Mouse (Mus musculus) liver, embryonic 12.5 days (tissue): ENCODE data around the gene Ptov1. TPM values are rescaled to one million over a fixed set of nuclear protein-coding genes. Genes with fewer than 3 reads are reported as not detected.

Experiments used
- ATAC-seq: fragments of 200-750 bp; cut with Nextera tagmentation; 2 replicates; pipeline ENCODE4 v1.8.0; 2017; ENCODE audit warnings: moderate number of reproducible peaks, mild to moderate bottlenecking, moderate library complexity
- H3K27ac ChIP-seq: fragments of 300-500 bp; sonication (generic); 2 replicates; pipeline ENCODE4 v1.5.1; 2016; ENCODE audit warnings: mild to moderate bottlenecking
- H3K27me3 ChIP-seq: fragments of 300-500 bp; sonication (generic); replicated peaks from 2 replicates; pipeline ENCODE4 v1.6.1; 2016; ENCODE audit warnings: mild to moderate bottlenecking, moderate library complexity
- H3K36me3 ChIP-seq: fragments of 300-500 bp; sonication (generic); 2 replicates; pipeline ENCODE4 v1.6.1; 2016; ENCODE audit warnings: mild to moderate bottlenecking, moderate library complexity
- H3K4me1 ChIP-seq: fragments of 300-500 bp; sonication (generic); 2 replicates; pipeline ENCODE4 v1.6.1; 2016
- H3K4me2 ChIP-seq: fragments of 300-500 bp; sonication (generic); 2 replicates; pipeline ENCODE4 v1.6.1; 2016; ENCODE audit warnings: mild to moderate bottlenecking, moderate library complexity
- H3K4me3 ChIP-seq: fragments of 300-500 bp; sonication (generic); 2 replicates; pipeline ENCODE4 v1.5.1; 2016; ENCODE audit warnings: mild to moderate bottlenecking, moderate library complexity
- H3K9ac ChIP-seq: fragments of 300-500 bp; sonication (generic); 2 replicates; pipeline ENCODE4 v1.6.1; 2016; ENCODE audit warnings: mild to moderate bottlenecking, moderate library complexity
- H3K9me3 ChIP-seq: fragments of 300-500 bp; sonication (generic); replicated peaks from 2 replicates; pipeline ENCODE4 v1.6.1; 2016; ENCODE audit warnings: mild to moderate bottlenecking, moderate library complexity
- WGBS: fragments of 180-500 bp; shearing (Covaris S2); methylation state at CpG from one replicate; pipeline ENCODE4 v1.1.7; 2016; ENCODE audit not compliant: insufficient replicate concordance; 5-methylcytosine and 5-hydroxymethylcytosine counted together
- microRNA counts: library from miRNA; unstranded; fragments of <30 nt; microRNA quantifications from one replicate; lab custom pipeline; 2017
- microRNA-seq: library from miRNA; unstranded; fragments of <30 nt; microRNA quantifications from one replicate; pipeline ENCODE4, GENCODE M21; 2017
- polyA plus RNA-seq: library from polyadenylated mRNA; unstranded; fragments of >200 nt; fragmentation: Nextera tagmentation; extraction: Ambion mirVana; gene quantifications from 2 replicates; pipeline ENCODE4 v1.2.1, GENCODE M21; 2016

Ptov1 gene
- polyA plus RNA-seq, 1 experiment from 2014 or later, result 121 TPM

DNA sequence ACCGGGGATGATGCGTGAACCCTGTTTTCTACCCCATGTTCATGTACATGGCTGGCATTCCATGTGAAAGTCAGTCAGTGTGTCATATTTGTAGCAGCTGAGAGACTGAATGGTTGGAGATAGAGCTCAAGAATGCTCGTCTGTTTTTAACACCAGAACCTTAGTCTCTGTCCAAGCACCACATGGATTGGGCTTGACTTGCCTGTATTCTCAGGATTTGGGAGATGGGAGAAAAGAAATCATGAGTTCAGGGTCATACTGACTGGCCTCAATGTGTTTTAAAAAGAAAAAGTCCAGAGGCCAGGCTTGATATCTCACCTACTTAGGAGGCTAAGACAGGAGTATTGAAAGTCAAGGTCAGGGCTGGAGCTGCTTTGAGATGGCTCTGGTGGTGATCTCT lies 52.1 kb downstream of the Ptov1 start:
- 18% methylated on average over 3 of the region's 3 CpGs for WGBS
- Histone ChIP-seq H3K27me3 (no peaks in the 10 kb centered on the region), H3K36me3 (peaks cover 44% of the 10 kb centered on the region), H3K9me3 (no peaks in the 10 kb centered on the region), H3K27ac (peak overlapping the region; percentile 97), H3K4me1 (peaks cover 73% of the 10 kb centered on the region), H3K4me2 (peak overlapping the region; percentile 88), H3K4me3 (peak overlapping the region; percentile 84), H3K9ac (peak overlapping the region; percentile 97)
- no peak for ATAC-seq

DNA sequence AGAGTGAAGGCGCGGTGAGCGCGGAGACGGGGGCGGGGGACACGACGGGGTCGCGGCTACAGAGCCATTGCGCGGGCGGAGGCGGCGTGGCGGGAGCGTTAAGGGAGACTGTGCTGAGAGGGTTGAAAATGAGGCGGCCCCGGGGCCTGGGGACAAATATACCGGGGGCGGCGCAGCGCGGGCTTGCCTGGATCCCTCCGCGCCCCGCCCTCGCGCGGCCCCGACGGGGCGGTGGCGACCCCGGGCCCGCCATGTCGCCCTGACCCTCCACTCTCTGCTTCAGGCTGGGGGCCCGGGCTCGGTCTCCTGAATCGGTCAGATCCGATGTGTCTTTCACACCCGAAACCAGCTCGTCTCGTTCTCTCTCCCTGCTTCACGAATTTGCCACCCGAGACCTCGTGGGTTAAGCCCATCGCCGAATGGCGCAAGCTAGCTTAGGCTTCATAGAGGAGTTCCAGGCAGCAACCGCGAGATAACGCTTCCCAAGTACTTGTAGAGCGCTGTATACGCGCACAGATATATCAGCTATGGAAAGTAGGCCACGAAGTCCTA lies 53.0 kb downstream of the Ptov1 start, which contains the start of gene Atf5:
Atf5 (minus strand) TSS at position 189 of the 552 bp plus-strand sequence.
- Histone ChIP-seq H3K4me3 (peak within 1 kb of the TSS; percentile 84), H3K27ac (peak within 1 kb of the TSS; percentile 97), H3K4me2 (peak within 1 kb of the TSS; percentile 88), H3K9ac (peak within 1 kb of the TSS; percentile 97), H3K27me3 (no peaks in the 10 kb centered on the region), H3K4me1 (peaks cover 65% of the 10 kb centered on the region), H3K36me3 (peaks cover 47% of the 10 kb centered on the region), H3K9me3 (no peaks in the 10 kb centered on the region)
- peak; percentile 12; the same call in 1 of the 2 replicates for ATAC-seq
- under 1% methylated on average over 49 of the region's 57 CpGs for WGBS

DNA sequence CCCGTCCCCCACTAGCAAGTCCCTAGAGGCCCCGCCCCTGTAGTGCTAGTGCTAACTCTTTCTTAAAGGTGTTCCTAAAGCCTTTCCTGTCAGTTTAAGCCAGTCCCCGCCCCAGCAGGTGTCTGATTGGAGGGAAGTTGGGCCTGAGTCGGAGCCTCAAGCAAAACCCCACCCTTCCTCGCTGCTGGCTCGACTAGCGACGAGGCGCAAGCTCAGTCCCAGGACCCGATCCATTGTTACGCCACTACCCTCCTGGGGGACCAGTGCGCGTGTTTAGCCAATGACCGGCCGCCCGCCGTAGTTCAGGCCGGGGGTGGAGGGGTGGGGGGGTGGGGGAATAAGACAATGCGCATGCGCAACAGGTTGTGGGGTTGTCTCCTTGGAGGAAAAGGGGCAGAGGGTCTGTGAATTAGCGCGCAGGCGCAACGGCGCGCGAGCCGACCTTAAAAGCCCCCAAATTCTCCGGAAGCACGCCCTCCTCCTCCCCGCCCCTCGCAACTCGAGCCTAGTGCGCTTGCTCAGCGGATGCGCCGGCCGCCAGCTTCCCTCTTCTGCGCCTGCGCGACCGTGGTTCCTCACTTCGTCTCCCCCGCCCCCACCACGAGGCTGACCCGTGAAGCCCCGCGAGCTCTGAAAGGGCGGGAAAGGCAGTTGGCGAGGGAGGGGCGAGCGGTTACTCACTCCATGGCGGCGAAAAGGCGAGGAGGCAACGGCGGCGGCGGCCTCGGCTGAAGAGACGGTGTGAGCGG lies 53.7 kb downstream of the Ptov1 start, which contains the start of the genes Nup62 and Il4i1:
Nup62 (plus strand) TSS at position 368 of the 749 bp plus-strand sequence.
Il4i1 (plus strand) TSS at position 667 of the 749 bp plus-strand sequence.
- H3K4me2 ChIP-seq, result peak within 1 kb of the TSS; percentile 88
- peaks cover 63% of the 10 kb centered on the region for H3K4me1 ChIP-seq
- ATAC-seq, result peak; percentile 89
- peaks cover 51% of the 10 kb centered on the region for H3K36me3 ChIP-seq
- H3K9me3 ChIP-seq, result no peaks in the 10 kb centered on the region
- H3K4me3 ChIP-seq, result peak within 1 kb of the TSS; percentile 84
- peak within 1 kb of the TSS; percentile 97 for H3K9ac ChIP-seq
- no peaks in the 10 kb centered on the region for H3K27me3 ChIP-seq
- peak within 1 kb of the TSS; percentile 97 for H3K27ac ChIP-seq
- 0% methylated on average over 62 of the region's 62 CpGs for WGBS

DNA sequence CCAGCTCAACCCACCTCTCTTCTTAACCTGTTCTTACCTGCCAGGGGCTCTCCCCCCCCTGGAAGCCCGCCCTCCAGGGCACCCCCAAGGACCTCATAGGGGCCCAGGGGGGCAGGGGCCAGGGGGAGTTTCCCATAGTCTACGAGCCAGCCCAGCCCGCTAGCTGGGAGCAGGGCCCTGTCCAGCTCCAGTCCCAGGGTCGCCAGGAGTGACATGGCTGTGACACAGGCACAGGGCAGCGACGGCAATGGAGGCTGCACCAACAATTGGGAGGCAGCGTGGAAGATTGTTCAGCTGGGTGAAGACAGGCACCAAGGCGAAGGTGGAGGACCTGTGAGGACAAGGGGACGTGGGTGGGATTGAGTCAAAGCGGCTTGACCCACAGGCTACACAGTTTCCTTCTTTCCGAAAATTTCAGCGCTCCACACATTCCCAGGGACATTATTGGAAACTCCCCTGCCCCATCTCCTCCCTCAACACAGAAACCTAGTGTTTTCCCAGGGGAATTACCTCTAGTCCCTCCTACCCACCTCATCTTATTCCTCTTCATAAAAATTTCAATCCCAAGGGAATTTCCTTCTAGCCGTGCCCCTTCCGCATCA lies 54.5 kb downstream of the Ptov1 start:
- WGBS, result 44% methylated on average over 14 of the region's 14 CpGs
- peak overlapping the region; percentile 97 for H3K27ac ChIP-seq
- H3K4me3 ChIP-seq, result peak overlapping the region; percentile 84
- H3K4me1 ChIP-seq, result peaks cover 54% of the 10 kb centered on the region
- H3K9me3 ChIP-seq, result no peaks in the 10 kb centered on the region
- ATAC-seq, result no peak
- peak overlapping the region; percentile 97 for H3K9ac ChIP-seq
- H3K36me3 ChIP-seq, result peaks cover 52% of the 10 kb centered on the region
- H3K27me3 ChIP-seq, result no peaks in the 10 kb centered on the region
- peak overlapping the region; percentile 88 for H3K4me2 ChIP-seq

DNA sequence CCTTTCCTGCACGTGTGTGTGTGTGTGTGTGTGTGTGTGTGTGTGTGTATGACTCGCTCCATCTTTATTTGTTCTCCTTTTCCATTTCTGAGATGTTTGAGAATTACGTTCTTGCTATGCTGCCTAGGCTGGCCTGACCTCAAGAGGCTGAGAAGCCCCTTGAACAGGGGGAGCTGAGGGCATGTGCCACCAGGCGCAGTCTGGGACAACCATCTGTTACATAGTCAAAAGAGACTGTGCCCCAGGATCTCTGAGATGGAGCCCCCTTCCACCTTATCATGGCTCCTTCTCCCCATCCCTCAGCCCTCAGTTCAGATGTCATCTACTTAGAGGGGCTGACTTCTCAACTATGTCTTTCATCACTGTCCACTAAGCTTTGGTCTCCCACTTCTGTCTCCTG lies 55.2 kb downstream of the Ptov1 start:
- Histone ChIP-seq H3K27ac (0 out of 2 replicates have a peak overlapping the region, but pooled peaks have one; percentile 97), H3K9me3 (no peaks in the 10 kb centered on the region), H3K4me1 (peaks cover 48% of the 10 kb centered on the region), H3K4me3 (0 out of 2 replicates have a peak overlapping the region, but pooled peaks have one; percentile 84), H3K4me2 (peak overlapping the region; percentile 88), H3K27me3 (no peaks in the 10 kb centered on the region), H3K36me3 (peaks cover 45% of the 10 kb centered on the region), H3K9ac (no peak overlapping the region)
- ATAC-seq, result no peak
- WGBS, result 80% methylated on average over 3 of the region's 4 CpGs

DNA sequence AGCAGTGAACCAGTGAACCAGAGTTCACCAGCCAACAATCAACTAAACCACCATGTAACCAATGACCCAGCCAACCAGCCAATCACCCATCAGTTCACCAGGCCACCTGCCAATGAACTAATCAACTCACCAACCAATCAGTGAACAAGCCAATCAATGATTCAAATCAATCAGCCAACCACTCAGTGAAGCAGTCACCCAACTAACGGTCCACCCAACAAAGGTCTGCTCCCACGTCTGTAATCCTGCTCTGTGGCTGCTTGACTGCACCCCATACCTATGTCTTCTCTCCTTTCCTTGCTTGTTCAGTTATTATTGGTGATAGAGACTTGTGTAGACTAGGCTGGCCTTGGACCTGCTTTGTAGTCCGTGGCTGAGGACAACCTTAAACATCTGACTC lies 55.6 kb downstream of the Ptov1 start:
- peaks cover 44% of the 10 kb centered on the region for H3K4me1 ChIP-seq
- peak overlapping the region; percentile 88; the same call in 1 of the 2 replicates for H3K4me2 ChIP-seq
- no peak overlapping the region for H3K27ac ChIP-seq
- H3K9ac ChIP-seq, result no peak overlapping the region
- no peaks in the 10 kb centered on the region for H3K27me3 ChIP-seq
- WGBS, result 70% methylated on average over 3 of the region's 3 CpGs
- H3K4me3 ChIP-seq, result no peak overlapping the region
- H3K36me3 ChIP-seq, result peaks cover 43% of the 10 kb centered on the region
- no peaks in the 10 kb centered on the region for H3K9me3 ChIP-seq
- no peak for ATAC-seq

MicroRNAs within 50 kb of the gene (microRNA counts, 519-probe panel; counts per million panel counts)
- 582 counts per million, percentile 70 among the panel's probes with 10 or more counts for microRNA mmu-miR-707 (lab: Ali Mortazavi, UCI)

Small RNAs within 50 kb of the gene (microRNA-seq; reads per million reads assigned to microRNA genes)
- gene Mir707, result not detected

Other genes with a start within 250 kb of the Ptov1 start
- gene Myh14, start 198.9 kb downstream of the Ptov1 start, polyA plus RNA-seq, result 0.13 and 0.35 TPM in 2 replicates
- not detected in 2 replicates for gene Izumo2, start 161.0 kb downstream of the Ptov1 start, polyA plus RNA-seq
- 31.0 and 31.7 TPM in 2 replicates for gene Vrk3, start 121.4 kb downstream of the Ptov1 start, polyA plus RNA-seq
- gene Zfp473, start 118.7 kb downstream of the Ptov1 start, polyA plus RNA-seq, result 1.7 and 1.9 TPM in 2 replicates
- gene Nup62, start 53.7 kb downstream of the Ptov1 start, polyA plus RNA-seq, result 82.6 and 84.9 TPM in 2 replicates
- gene Il4i1, start 53.4 kb downstream of the Ptov1 start, polyA plus RNA-seq, result 0.59 and 0.64 TPM in 2 replicates
- gene Atf5, start 53.1 kb downstream of the Ptov1 start, polyA plus RNA-seq, result 5.4 and 5.7 TPM in 2 replicates
- 42.7 and 45.3 TPM in 2 replicates for gene Akt1s1, start 20.8 kb downstream of the Ptov1 start, polyA plus RNA-seq
- 34.4 and 39.6 TPM in 2 replicates for gene Tbc1d17, start 20.7 kb downstream of the Ptov1 start, polyA plus RNA-seq
- gene Pnkp, start 12.6 kb downstream of the Ptov1 start, polyA plus RNA-seq, result 26.1 and 26.7 TPM in 2 replicates
- gene Med25, start 22.9 kb upstream of the Ptov1 start, polyA plus RNA-seq, result 60.4 and 61.0 TPM in 2 replicates
- gene Fuz, start 26.3 kb upstream of the Ptov1 start, polyA plus RNA-seq, result 9.0 and 11.4 TPM in 2 replicates
- gene Ap2a1, start 59.7 kb upstream of the Ptov1 start, polyA plus RNA-seq, result 85.1 and 86.5 TPM in 2 replicates
- 0.33 TPM in 1 of 2 replicates, not detected in the other for gene Tsks, start 73.4 kb upstream of the Ptov1 start, polyA plus RNA-seq
- 4.0 and 4.3 TPM in 2 replicates for gene Cpt1c, start 105.1 kb upstream of the Ptov1 start, polyA plus RNA-seq
- 248 and 262 TPM in 2 replicates for gene Prmt1, start 116.8 kb upstream of the Ptov1 start, polyA plus RNA-seq
- 50.4 and 55.9 TPM in 2 replicates for gene Irf3, start 127.9 kb upstream of the Ptov1 start, polyA plus RNA-seq
- 23.6 and 25.4 TPM in 2 replicates for gene Bcl2l12, start 128.9 kb upstream of the Ptov1 start, polyA plus RNA-seq
- gene Scaf1, start 146.6 kb upstream of the Ptov1 start, polyA plus RNA-seq, result 19.0 and 21.4 TPM in 2 replicates
- 13.9 and 15.5 TPM in 2 replicates for gene Rras, start 148.2 kb upstream of the Ptov1 start, polyA plus RNA-seq
- 3.0 and 4.1 TPM in 2 replicates for gene Prr12, start 183.1 kb upstream of the Ptov1 start, polyA plus RNA-seq
- 31.6 and 38.7 TPM in 2 replicates for gene Nosip, start 192.6 kb upstream of the Ptov1 start, polyA plus RNA-seq
- 8.5 and 8.6 TPM in 2 replicates for gene Prrg2, start 192.9 kb upstream of the Ptov1 start, polyA plus RNA-seq
- 69.1 and 70.9 TPM in 2 replicates for gene Rcn3, start 222.4 kb upstream of the Ptov1 start, polyA plus RNA-seq
- gene Fcgrt, start 234.1 kb upstream of the Ptov1 start, polyA plus RNA-seq, result 26.6 and 26.9 TPM in 2 replicates